Mouse (Mus musculus) CD4-positive, CD25-positive, alpha-beta regulatory T cell, adult 2 months (primary cell): Measurements from ENCODE around the gene Ighmbp2.
A peak's percentile ranks its signal among the peaks of the same experiment; 100 is the strongest.

Experiments
- DNase-seq: peaks from one replicate; pipeline ENCODE4 v3.0.0-alpha.2; 2012; ENCODE audit warnings: low read depth, low spot score

Gene Ighmbp2

DNA sequence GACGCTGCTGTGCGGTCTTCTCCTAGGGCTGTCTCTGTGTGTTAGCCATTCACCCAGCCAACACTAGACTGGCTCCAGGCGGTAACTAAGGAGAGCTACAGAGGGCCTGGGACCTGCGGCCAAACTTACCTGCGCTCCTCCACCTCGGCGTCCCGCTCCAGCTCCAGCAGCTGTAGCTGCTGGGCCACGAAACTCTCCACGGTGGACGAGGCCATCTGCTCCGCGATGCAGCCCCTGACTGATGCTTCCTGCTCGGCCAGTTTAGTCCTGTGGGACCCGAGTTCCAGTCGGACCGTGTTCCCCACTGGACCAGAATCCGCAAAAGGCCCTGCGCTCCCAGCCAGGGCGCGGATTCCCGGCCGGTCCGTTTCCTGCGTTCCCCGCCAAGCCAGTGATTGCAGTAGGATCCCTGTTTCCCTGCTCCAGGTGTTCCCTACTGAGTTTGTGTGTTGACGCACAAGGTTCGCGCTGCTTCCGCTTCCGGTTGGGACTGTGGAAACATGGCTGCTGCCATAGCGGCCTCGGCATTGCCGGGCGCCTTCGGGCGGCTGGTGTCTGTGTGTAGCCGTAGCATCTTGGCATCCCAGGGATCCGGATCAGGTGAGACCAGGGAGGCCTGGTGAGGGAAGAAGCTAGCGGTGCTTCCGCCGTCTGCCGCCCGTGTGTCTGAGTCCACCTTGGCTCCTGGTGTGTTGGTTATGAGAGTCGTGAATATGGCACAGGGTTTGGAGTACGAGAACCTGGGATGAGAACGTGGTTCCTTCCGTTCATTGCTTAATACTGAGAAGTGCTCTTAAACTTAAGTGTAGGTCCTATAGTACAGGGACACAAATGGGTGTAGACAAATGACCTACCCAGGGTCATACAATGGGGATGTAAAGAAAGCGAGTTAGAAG is at the start of gene Ighmbp2, which contains the start of gene Mrpl21:
TSS of gene Ighmbp2 (minus strand) at position 446 of the 896 bp plus-strand sequence.
TSS of gene Mrpl21 (plus strand) at position 330 of the 896 bp plus-strand sequence.
- peak; percentile 89 for DNase-seq

DNA sequence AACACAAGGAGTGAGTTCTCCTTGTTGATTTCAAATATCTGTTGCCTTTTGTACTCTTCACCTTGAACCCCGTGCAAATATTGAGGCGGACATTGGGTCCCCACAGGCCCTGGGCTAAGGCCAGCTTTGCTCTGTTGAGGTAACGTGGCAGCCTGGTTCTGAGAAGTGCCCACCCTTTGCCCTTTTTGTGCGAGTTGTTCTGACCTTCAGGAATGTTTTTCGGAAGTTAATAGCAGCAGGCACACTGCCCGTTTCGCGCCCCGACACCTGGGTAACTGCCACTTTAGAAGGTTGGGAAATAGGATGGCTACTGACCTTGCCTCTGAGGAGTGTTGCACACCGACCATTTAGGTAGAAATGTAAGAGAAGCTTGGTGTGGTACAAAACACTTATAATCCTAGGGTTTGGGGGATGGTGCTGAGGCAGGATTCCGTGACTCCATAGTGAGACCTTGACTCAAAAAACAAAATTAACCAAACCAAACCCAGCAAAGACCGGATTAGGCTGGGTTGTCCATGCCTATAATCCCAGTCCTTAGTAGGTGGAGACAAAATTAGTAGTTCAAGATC is 43.7 kb upstream of the Ighmbp2 start:
- no peak for DNase-seq

DNA sequence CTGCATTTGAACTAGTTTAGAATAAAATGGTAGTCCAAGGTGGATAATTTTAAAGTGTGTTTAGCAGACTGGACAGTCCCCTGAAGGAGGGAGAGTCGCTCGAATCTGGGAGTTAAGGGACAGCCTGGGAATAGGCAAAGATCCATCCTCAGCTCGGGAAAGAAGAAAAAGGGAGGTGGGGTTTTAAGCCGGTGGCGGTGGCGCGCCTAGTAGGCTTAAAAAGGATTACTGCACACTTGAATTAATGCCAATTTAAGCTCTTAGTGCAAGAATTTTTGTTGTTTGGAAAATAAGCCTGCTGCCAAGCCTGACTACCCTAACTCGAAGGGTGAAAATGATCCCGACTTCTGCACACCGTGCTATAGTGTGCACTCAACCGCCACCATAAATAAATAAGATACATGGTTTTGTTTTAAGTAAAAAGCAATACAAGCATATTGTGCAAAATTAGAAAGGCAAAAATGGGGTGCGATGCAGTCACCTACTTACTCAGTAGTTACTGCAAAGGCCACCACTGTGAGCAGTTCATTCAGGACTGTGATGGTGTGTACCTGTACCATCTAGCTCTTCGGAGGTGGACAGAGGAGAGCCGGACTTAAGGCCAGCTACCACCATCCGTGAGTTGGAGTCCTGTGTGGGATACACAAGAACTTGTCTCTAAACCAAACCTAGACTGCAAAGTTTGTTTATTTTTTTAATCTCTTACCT is 43.1 kb upstream of the Ighmbp2 start:
- no peak for DNase-seq

DNA sequence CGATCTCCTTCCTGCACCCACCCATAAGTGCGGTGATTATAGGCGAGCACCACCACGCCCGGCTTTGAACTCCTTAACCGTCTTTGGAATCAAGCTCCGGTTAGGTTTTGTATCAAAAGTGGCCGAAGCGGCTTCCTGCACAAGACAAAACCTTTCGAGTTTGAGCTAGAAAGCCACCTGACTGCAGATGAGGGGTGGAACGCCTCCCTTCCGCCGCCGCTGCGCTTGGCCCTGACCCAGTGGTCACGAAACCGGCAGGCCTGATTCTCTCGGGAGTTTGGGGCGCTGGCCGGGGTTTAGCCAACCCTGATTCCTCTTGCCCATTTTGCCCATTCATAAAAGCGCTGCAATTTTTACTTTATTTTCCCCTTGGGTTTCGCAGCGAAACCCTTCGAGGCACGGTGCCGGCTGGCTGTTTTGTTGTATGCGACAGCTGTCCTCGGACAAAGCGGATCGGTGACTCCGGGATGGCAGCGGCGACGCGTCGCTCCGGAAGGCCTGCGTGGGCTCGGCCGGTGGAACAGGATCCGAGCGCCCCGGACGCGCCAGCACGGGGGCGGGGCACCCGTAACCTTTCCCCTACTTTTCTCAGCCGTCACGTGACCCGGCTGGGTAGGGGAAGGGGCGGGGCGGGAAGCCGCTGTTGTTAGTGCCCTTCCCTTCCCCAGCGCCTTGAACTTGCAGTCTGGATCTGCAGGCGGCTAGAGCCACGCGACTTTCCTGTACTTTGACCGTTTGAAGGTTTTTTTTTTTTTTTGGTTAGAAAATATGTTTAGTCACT is 42.3 kb upstream of the Ighmbp2 start:
- peak; percentile 95 for DNase-seq

DNA sequence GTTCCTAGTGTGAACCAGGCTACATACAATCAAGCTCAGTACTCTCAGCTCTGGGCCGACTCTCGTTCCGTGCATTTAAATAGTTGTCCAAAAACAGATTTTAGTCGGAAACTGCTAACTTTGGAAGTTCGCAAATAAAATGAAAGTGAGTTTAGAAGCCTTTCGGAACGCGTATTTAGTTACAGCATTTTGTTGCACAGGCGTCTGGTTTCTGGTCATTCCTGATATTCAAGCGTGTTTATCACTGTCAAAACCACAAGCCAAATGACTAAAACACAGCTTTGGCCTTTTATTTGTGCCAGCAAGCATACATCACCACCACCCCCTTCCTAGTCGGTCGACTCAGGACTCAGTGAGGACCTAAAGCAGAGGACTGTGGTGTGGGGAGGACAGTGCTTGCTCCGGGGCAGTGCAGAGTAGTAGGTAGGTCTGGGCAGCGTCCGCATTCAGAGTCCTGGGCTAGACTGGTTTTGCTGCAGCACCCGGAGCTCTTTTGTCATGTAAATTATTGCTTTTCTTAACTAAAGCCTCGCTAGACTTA is 41.5 kb upstream of the Ighmbp2 start:
- DNase-seq, result peak; percentile 28

DNA sequence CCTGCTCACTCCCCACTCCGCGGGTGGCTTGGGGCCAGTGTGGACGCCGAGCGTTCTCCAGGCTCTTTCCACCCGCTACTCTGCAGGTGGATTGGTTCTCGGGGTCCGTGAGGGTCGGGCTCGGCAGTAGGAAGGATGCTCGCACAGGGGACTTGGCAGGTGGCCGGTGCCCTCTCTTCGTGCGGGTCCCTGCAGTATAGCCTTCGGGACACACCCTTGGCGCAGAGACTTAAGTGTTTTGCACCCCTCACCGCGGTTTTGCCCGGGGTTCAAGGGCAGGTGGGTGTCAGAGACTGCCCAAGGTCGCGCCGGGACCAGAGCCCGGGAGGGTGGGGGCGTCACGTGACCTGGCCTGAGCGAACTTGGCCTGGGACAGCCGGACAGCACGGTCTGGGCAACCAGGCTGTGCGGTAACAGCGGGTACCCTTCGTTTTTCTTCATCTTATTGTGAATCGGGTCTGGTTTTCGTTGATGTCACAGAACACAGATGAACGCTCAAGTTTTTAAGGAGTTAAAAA is 41.0 kb upstream of the Ighmbp2 start:
- peak; percentile 42 for DNase-seq

DNA sequence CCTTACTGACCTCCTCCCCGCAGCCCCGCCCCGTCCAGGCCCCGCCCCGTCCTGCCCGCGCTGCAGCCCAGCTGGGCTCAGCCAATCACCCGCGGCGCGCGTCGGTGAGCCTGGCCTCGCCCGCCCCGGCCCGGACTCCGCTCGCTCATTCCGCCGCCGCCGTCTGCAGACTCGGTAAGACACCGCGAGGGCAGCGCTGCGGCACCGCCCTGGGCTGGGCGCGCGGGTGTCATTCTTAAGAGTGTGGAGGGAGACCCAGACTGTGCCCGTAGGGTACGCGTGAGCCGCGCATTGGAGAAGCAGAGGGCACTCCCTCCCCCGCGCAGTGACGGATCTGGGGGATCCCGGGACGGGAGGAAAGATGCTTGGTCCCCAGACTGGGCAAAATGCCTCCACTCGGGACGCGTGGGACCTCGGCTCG is 40.4 kb upstream of the Ighmbp2 start:
- peak; percentile 86 for DNase-seq

DNA sequence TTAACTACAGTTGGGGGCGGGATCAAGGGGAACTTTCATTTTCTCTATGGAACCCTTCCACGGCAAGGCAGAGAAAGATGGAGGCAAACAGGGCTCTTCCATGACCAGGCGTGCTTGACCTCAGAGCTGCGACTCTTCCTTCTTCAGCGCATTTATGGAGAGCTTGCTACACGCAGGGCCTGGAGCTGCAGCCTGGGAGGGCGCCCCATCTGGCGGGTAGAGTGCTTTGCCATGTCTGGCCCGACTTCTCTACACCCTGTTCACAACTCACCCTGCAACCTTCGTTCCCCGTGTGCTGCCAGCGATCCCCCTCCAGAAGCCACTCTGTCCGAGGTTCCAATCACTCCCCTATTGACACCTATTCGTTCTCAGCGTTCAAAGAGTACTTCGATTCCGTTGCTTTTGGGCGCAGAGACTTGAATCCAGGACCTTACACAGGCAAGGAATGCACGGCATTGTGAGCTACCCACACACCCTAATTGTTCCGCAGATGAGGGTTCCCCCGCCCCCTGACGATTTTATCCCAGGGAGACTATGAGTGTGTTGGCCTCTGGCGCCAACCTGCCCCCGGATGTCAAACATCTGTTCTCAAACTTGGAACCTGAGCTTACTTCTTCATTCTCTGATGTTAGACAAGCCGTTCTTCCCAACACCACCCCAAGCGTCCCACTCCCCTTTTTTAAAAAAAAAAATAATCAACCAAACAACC is 39.6 kb upstream of the Ighmbp2 start, which contains the start of gene Cpt1a:
TSS of gene Cpt1a (plus strand) at position 74 of the 709 bp plus-strand sequence.
- DNase-seq, result peak; percentile 82

DNA sequence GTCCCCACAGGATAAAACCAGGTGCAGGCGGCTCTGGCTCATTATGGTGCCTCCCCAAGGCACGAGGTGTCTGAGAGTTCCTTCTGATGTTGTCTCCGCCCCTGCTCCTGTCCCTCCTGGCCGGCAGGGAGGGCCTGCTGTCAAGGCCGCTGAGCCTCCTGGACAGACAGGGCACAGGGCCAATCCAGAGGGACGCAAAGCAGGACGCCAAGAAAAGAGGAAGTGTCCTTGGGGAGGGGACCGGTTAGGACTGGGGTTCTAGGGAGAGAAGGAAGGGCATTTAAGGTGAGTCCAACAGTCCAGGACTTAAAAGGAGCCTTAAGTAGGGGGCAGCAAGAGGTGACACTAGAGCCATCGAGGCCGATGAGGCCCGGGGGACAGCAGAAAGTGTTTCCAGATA is 38.8 kb upstream of the Ighmbp2 start:
- DNase-seq, result peak; percentile 36

DNA sequence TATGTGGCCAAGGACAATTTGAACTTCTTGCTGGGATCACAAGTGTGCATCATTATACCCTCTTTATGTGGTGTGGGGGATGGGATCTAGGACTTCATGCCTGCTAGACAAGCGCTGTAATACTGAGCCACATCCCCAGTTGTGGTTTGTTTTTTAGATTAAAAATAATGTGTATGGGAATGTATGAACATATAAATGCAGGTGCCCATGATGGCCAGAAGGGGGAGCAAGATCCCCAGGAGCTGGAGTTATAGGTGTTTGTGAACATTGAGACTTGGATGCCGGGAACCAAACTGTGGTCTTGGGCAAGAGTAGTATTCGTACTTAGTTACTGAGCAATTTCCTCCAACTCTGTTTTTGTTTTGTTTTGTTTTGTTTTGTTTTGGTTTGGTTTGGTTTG is 38.0 kb upstream of the Ighmbp2 start:
- DNase-seq, result peak; percentile 77

DNA sequence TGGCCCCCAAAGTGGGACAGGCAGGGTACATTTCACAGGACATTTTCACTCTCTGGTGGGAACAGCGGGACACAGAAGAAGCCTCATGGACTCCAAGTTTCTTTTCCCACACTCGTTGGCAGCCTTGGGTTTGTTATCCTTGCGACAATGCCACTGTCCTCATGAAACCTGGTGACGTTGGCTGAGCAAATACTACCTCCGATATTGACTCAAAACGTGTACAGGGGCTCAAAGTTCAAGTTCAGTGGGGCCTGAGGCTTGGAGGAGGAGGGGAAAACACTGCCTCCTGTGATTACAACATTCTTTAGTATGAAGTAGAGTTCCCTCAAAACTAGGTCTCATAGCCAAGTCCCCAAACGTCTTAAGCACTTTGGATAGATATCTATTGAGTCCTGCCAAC is 37.3 kb upstream of the Ighmbp2 start:
- DNase-seq, result no peak

DNA sequence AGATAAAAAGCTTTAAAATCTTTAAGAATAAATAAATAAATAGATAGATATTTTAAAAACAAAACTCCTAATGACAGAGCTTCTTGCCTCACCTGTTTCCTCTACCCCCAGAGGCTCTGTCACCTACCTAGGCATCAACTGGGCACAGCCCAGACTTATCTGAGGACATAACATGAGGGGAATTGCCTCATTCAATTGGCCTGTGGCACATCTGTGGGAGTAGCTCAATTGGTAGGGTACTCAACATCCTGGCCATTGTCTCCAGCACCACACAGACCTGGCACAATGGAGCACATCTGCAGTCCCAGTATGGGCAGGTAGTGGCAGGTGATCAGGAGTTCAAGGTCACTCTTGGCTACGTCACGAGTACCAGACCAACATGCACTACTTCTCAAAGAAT is 36.5 kb upstream of the Ighmbp2 start:
- no peak for DNase-seq

DNA sequence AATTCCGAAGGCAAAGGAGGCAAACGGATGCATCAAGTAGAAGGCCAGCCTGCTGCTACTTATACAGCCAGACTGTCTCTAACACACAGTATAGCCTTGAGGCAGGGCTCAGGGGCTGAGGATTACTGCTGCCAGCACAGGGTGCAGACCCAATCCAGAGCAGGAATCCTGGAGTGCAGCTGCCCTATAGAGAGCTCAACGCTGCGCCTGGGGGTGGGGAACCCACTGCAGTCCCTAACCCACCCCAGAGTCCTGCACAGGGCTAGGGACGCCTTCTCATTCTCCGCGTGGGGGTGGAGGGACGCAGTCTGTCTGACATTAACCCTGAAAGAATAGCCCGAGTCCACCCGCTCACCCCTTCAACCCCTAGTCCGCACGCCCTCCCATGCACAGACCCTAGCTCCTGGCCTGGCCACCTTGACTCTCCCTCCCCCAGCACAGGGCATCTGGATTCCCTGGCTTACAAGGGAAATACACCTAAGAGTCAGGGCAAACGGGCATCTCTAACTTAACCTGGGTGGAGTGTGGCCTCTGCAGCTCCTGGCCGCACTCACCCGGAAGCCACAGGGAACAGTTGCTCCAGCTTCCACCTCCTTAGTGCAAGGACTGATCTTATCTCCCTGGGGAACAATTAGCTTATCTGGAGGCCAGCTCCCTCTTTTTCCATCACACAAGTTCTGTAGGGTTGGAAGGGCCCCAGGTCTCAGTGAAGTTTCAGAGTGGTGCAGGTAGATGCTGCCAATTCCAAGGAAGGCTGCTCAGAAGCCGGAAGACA is 24.5 kb upstream of the Ighmbp2 start:
- no peak for DNase-seq

DNA sequence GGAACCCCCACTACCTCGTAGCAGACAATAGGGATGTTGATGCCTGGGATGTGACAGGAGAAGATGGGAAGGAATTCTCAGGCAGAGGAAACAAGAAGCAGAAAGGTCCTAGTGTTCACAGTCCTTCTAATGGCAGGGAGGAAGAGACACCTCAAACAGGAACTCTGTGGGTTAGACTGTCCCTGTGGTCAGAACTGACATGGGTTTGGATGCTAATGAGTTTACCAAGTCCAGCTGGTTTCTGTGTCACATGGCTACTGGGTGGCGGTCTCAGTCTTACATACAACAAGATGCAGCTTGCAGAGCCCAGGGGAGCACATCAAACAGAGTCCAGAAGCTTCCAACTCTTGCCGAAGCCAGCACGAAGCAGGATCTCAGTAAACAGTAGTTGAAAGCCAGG is 21.2 kb upstream of the Ighmbp2 start:
- DNase-seq, result no peak

DNA sequence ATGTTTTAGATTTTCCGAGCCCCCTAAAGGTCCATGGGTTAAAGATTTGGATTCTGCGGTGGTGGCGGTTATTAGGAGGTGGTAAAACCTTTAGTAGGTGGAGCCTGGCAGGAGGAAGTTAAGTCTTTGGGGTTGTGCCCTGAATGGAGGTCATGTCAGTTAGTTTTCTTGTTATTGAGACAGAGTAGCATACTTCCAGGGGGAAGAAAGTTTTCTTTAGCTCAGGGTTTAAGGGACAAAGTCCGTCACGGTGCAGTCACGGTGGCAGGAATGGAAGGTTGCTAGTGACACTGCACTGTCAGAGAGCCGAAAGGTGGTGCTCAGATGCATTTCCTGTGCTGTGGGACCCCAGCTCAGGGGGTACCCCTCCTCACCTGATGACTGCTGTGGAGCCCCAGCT is 15.0 kb upstream of the Ighmbp2 start:
- DNase-seq, result no peak

DNA sequence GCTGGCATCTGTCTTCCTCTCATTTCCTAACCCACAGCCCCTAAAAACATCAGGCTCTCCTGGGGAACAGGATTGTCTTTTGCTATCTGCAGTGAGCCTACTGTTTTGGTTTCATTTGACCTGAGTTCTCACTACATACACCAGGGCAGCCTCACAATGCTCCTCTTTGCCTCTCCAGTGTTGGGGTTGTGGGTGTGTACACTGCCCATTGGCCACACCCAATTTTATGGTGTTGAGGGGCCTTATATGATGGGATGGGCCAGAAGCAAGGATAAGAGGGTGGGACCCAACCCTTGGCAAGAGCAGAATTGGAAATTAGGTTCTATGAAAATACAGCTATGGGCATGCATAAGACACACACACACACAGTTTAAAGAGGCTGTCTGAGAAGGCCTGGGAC is 14.2 kb upstream of the Ighmbp2 start:
- DNase-seq, result no peak

DNA sequence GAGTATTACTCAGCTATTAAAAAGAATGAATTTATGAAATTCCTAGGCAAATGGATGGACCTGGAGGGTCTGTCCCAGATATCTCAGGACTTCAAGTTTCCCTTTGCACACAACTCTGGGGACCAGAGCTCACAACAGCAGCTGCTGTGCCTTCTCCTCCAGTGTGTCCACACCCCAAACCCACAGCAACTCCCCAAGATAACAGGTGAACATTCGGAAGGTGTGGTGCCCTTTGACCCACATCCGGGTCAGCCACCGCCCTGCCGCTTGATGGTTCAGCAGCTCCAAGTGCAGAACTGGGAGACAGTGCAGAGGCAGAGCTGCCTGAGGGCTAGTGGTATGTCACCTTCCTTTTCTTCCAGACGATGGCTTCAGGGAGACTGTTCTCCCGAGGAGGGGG is 12.4 kb upstream of the Ighmbp2 start:
- DNase-seq, result no peak

DNA sequence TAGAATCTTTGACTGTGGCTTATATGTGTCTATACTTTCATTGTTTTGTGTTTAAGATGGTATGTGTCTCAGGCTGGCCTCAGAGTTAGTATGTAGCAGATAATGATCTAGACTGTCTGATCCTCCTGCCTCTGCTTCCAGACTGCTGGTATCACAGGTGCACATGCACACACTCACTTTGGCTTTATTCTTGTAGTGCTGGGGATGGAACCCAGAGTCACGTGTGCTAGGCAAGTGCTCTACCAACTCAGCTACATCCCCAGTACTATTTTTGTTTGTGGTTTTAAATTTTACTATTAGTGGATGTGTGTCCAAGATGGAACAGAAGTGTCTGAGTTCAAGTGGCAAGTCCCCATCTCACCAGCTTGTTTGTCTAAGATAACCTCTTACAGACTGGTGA is 10.2 kb upstream of the Ighmbp2 start:
- no peak for DNase-seq

DNA sequence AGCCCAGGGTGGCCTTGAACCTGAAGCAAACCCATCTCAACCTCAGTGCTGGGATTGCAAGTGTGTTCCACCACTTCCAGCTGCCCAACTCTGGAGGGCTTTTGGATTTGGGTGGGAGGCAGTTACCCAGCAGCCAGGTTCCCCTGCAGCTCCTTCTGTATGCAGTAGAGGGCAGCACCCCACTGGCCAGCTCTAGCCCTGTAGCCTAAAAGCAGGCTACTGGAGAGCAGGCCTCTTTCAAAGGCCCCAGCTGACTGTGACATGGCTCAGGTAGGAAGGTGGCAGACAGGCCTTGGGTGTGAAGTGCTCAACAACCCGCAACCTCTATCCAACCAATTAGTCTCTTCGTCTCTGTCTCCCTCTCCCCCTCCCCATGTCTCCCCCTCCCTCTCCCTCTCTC is 9.2 kb upstream of the Ighmbp2 start:
- DNase-seq, result peak; percentile 71

DNA sequence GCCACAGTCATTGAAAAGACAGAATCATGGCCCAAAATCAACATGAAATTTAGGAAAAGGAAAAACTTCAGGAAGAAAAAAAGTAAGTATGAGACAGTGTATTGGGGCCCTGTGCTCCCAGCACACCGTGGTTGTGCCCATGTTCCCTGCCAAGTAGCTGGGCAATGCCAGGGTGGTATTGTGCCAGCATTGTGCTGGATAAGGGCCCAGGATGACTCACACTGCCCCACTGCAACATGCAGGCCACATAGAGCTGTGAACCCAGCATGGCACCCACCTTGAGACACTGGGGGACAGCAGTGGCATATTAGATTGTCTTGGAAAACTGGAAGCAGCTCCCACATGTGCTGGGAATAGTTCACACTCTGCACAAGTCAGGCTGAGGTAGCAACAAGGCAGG is 6.2 kb upstream of the Ighmbp2 start:
- DNase-seq, result no peak
